Mouse (Mus musculus) adrenal gland, adult 8-10 months (tissue): ENCODE results near the gene Gm10663. TPM values are rescaled to one million over a fixed set of nuclear protein-coding genes. Genes with fewer than 3 reads are reported as not detected.

Experiments
- DNase-seq: peaks from one replicate; pipeline ENCODE4 v3.0.0; 2022
- total RNA-seq, 4 experiments: library from RNA; stranded (reverse); gene quantifications; 2 replicates each; pipeline ENCODE4 v1.2.4; 2022

Gene Gm10663
- not detected for total RNA-seq

GRCm38 (mm10) chr8:65074733-65075132 is at the start of gene Gm10663:
Gene Gm10663 (plus strand): TSS chr8:65075033.
- DNase-seq = no peak

- DNase-seq = no peak
Measured at GRCm38 (mm10) chr8:65028959-65029686, 45.7 kb upstream of the Gm10663 start.

GRCm38 (mm10) chr8:65029776-65030175 is 45.1 kb upstream of the Gm10663 start:
- no peak for DNase-seq

- no peak for DNase-seq
Measured at GRCm38 (mm10) chr8:65030735-65031485, 43.9 kb upstream of the Gm10663 start.

- no peak for DNase-seq
Measured at GRCm38 (mm10) chr8:65032107-65032506, 42.7 kb upstream of the Gm10663 start.

GRCm38 (mm10) chr8:65033056-65033455 is 41.8 kb upstream of the Gm10663 start:
- no peak for DNase-seq

- no peak for DNase-seq
Measured at GRCm38 (mm10) chr8:65034136-65034535, 40.7 kb upstream of the Gm10663 start.

GRCm38 (mm10) chr8:65037117-65037533 is 37.7 kb upstream of the Gm10663 start, which contains the start of gene Apela:
Gene Apela (minus strand): TSS chr8:65037336.
- peak; percentile 3 for DNase-seq

GRCm38 (mm10) chr8:65046565-65046964 is 28.3 kb upstream of the Gm10663 start:
- no peak for DNase-seq

- DNase-seq = no peak
Measured at GRCm38 (mm10) chr8:65047193-65047592, 27.6 kb upstream of the Gm10663 start.

GRCm38 (mm10) chr8:65047801-65048200 is 27.0 kb upstream of the Gm10663 start:
- DNase-seq = no peak

GRCm38 (mm10) chr8:65053554-65053953 is 21.3 kb upstream of the Gm10663 start:
- DNase-seq = no peak

GRCm38 (mm10) chr8:65053968-65054367 is 20.9 kb upstream of the Gm10663 start:
- no peak for DNase-seq

- no peak for DNase-seq
Measured at GRCm38 (mm10) chr8:65056722-65057121, 18.1 kb upstream of the Gm10663 start.

- no peak for DNase-seq
Measured at GRCm38 (mm10) chr8:65062195-65062594, 12.6 kb upstream of the Gm10663 start.

GRCm38 (mm10) chr8:65064071-65064470 is 10.8 kb upstream of the Gm10663 start:
- DNase-seq = no peak

- no peak for DNase-seq
Measured at GRCm38 (mm10) chr8:65065622-65066021, 9.2 kb upstream of the Gm10663 start.

- DNase-seq = no peak
Measured at GRCm38 (mm10) chr8:65067031-65067430, 7.8 kb upstream of the Gm10663 start.

GRCm38 (mm10) chr8:65067694-65068472 is 7.0 kb upstream of the Gm10663 start:
- DNase-seq = no peak

- DNase-seq = no peak
Measured at GRCm38 (mm10) chr8:65068473-65068819, 6.4 kb upstream of the Gm10663 start.

GRCm38 (mm10) chr8:65070996-65071395 is 3.8 kb upstream of the Gm10663 start:
- DNase-seq = no peak

- peak; percentile 48 for DNase-seq
Measured at GRCm38 (mm10) chr8:65080731-65081130, 5.9 kb downstream of the Gm10663 start.

- no peak for DNase-seq
Measured at GRCm38 (mm10) chr8:65085680-65086079, 10.8 kb downstream of the Gm10663 start.
